Mouse (Mus musculus): Measurements from ENCODE around the gene Scgb1b19. TPM values are rescaled to one million over a fixed set of nuclear protein-coding genes. Genes with fewer than 3 reads are reported as not detected.
"Not testable (repeated sequence)": the region's sequence is repeated elsewhere in the genome, so short reads cannot be mapped to it uniquely, and the experiment has no call there.

Scgb1b19 gene
- not detected in 2 replicates for polyA plus RNA-seq (2015; fragmentation: Nextera tagmentation; extraction: Ambion mirVana)

DNA sequence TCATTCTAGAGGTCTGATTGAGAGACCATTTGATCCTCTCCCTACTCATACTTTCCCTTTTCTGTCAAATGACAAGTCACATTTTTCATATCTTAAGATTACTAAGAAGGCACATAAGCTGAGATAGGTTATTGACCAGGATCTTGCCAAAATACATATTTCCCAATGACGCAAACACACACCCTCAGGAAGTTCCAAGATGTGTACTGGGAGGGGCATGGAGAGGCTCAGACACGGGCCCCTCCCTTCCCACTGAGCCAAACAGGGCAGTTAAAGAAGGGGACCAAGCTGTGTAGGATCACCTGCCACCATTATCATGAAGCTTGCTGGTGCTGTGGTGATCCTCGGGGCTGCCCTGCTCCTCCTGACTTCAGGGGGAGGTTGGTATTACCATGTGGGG lies at the start of gene Scgb1b19:
Gene Scgb1b19 (plus strand): TSS at position 301 of the 400 bp plus-strand sequence.
- 77% methylated on average over 2 of the region's 3 CpGs for WGBS
- H3K9me3 ChIP-seq (replicated peaks); H3K4me1 ChIP-seq; H3K27ac ChIP-seq (replicated peaks); H3K4me2 ChIP-seq; ATAC-seq (ENCODE audit: low FRiP score); H3K4me3 ChIP-seq (replicated peaks); H3K9ac ChIP-seq (replicated peaks); H3K27me3 ChIP-seq (replicated peaks); H3K36me3 ChIP-seq: not testable (repeated sequence)

- not testable (repeated sequence) for ATAC-seq (ENCODE audit: low FRiP score); H3K36me3 ChIP-seq; H3K4me2 ChIP-seq; H3K27me3 ChIP-seq (replicated peaks); H3K9ac ChIP-seq (replicated peaks); H3K4me1 ChIP-seq; H3K27ac ChIP-seq (replicated peaks); H3K4me3 ChIP-seq (replicated peaks); H3K9me3 ChIP-seq (replicated peaks)
Measured at GRCm38 (mm10) chr7:33280238-33280637, 6.9 kb upstream of the Scgb1b19 start, which contains the start of gene Scgb2b19. Scgb2b19 (minus strand) TSS chr7:33280338.

Other genes starting within 250 kb of the Scgb1b19 start
- gene Scgb2b17, start 230.7 kb upstream of the Scgb1b19 start, polyA plus RNA-seq (2015; fragmentation: Nextera tagmentation; extraction: Ambion mirVana) = not detected in 2 replicates
- gene Scgb1b17, start 223.8 kb upstream of the Scgb1b19 start, polyA plus RNA-seq (2015; fragmentation: Nextera tagmentation; extraction: Ambion mirVana) = not detected in 2 replicates
- gene Scgb2b18, start 113.4 kb upstream of the Scgb1b19 start, polyA plus RNA-seq (2015; fragmentation: Nextera tagmentation; extraction: Ambion mirVana) = not detected in 2 replicates
- gene Scgb1b18, start 101.7 kb upstream of the Scgb1b19 start, polyA plus RNA-seq (2015; fragmentation: Nextera tagmentation; extraction: Ambion mirVana) = not detected in 2 replicates
- gene Scgb2b19, start 7.0 kb upstream of the Scgb1b19 start, polyA plus RNA-seq (2015; fragmentation: Nextera tagmentation; extraction: Ambion mirVana) = not detected in 2 replicates
- gene Scgb2b20, start 79.0 kb downstream of the Scgb1b19 start, polyA plus RNA-seq (2015; fragmentation: Nextera tagmentation; extraction: Ambion mirVana) = not detected in 2 replicates
- not detected in 2 replicates for gene Scgb1b20, start 85.9 kb downstream of the Scgb1b19 start, polyA plus RNA-seq (2015; fragmentation: Nextera tagmentation; extraction: Ambion mirVana)
- not detected in 2 replicates for gene Scgb2b21, start 233.2 kb downstream of the Scgb1b19 start, polyA plus RNA-seq (2015; fragmentation: Nextera tagmentation; extraction: Ambion mirVana)

Data from neural tube, embryonic 15.5 days (tissue).